Mouse (Mus musculus): ENCODE data around the gene Dmd. TPM values are rescaled to one million over a fixed set of nuclear protein-coding genes. Genes with fewer than 3 reads are reported as not detected.

The Dmd gene
- polyA plus RNA-seq, 1 experiment = 5.6 TPM

GRCm38 (mm10) chrX:84442996-84443395 is 1494.3 kb downstream of the Dmd start:
- no peak overlapping the region for H3K4me3 ChIP-seq (replicated peaks; ENCODE audit: control insufficient read depth, low read depth, low read length)
- no peak overlapping the region for H3K27ac ChIP-seq (ENCODE audit: control insufficient read depth, insufficient read depth, low read depth, low read length, poor library complexity)
- 64% methylated on average over 3 of the region's 3 CpGs for WGBS
- H3K4me1 ChIP-seq (ENCODE audit: control insufficient read depth, insufficient read depth, low read length) = no peaks in the 10 kb centered on the region
- TF ChIP-seq CTCF (IDR thresholded peaks at IDR 0.05; ENCODE audit: control insufficient read depth, insufficient read depth, low read length) (no peak), POLR2A (IDR thresholded peaks at IDR 0.05; ENCODE audit: borderline replicate concordance, control insufficient read depth, low read depth, low read length) (no peak)

GRCm38 (mm10) chrX:84443985-84444384 is 1495.3 kb downstream of the Dmd start:
- Histone ChIP-seq H3K27ac (ENCODE audit: control insufficient read depth, insufficient read depth, low read depth, low read length, poor library complexity) (no peak overlapping the region), H3K4me3 (replicated peaks; ENCODE audit: control insufficient read depth, low read depth, low read length) (no peak overlapping the region), H3K4me1 (ENCODE audit: control insufficient read depth, insufficient read depth, low read length) (no peaks in the 10 kb centered on the region)
- WGBS = 59% methylated on average over 3 of the region's 3 CpGs
- no peak for TF ChIP-seq CTCF (IDR thresholded peaks at IDR 0.05; ENCODE audit: control insufficient read depth, insufficient read depth, low read length)
- TF ChIP-seq POLR2A (IDR thresholded peaks at IDR 0.05; ENCODE audit: borderline replicate concordance, control insufficient read depth, low read depth, low read length) = no peak

- H3K27ac ChIP-seq (ENCODE audit: control insufficient read depth, insufficient read depth, low read depth, low read length, poor library complexity) = no peak overlapping the region
- H3K4me3 ChIP-seq (replicated peaks; ENCODE audit: control insufficient read depth, low read depth, low read length) = no peak overlapping the region
- H3K4me1 ChIP-seq (ENCODE audit: control insufficient read depth, insufficient read depth, low read length) = no peaks in the 10 kb centered on the region
- TF ChIP-seq POLR2A (IDR thresholded peaks at IDR 0.05; ENCODE audit: borderline replicate concordance, control insufficient read depth, low read depth, low read length) (no peak), CTCF (IDR thresholded peaks at IDR 0.05; ENCODE audit: control insufficient read depth, insufficient read depth, low read length) (no peak)
These were observed 1496.0 kb downstream of the Dmd start for GRCm38 (mm10) chrX:84444638-84445037.

GRCm38 (mm10) chrX:84454473-84454872 is 1505.8 kb downstream of the Dmd start:
- Histone ChIP-seq H3K4me3 (replicated peaks; ENCODE audit: control insufficient read depth, low read depth, low read length) (no peak overlapping the region), H3K4me1 (ENCODE audit: control insufficient read depth, insufficient read depth, low read length) (no peaks in the 10 kb centered on the region), H3K27ac (ENCODE audit: control insufficient read depth, insufficient read depth, low read depth, low read length, poor library complexity) (no peak overlapping the region)
- TF ChIP-seq POLR2A (IDR thresholded peaks at IDR 0.05; ENCODE audit: borderline replicate concordance, control insufficient read depth, low read depth, low read length) (no peak), CTCF (IDR thresholded peaks at IDR 0.05; ENCODE audit: control insufficient read depth, insufficient read depth, low read length) (no peak)
- 85% methylated on average over 1 of the region's 1 CpGs for WGBS

- no peak for TF ChIP-seq POLR2A (IDR thresholded peaks at IDR 0.05; ENCODE audit: borderline replicate concordance, control insufficient read depth, low read depth, low read length)
- no peak for TF ChIP-seq CTCF (IDR thresholded peaks at IDR 0.05; ENCODE audit: control insufficient read depth, insufficient read depth, low read length)
- no peak overlapping the region for H3K27ac ChIP-seq (ENCODE audit: control insufficient read depth, insufficient read depth, low read depth, low read length, poor library complexity)
- WGBS = 81% methylated on average over 3 of the region's 3 CpGs
- H3K4me3 ChIP-seq (replicated peaks; ENCODE audit: control insufficient read depth, low read depth, low read length) = no peak overlapping the region
- H3K4me1 ChIP-seq (ENCODE audit: control insufficient read depth, insufficient read depth, low read length) = no peaks in the 10 kb centered on the region
These were observed 1566.1 kb downstream of the Dmd start for GRCm38 (mm10) chrX:84514650-84515366.

GRCm38 (mm10) chrX:84551995-84552394 is 1603.3 kb downstream of the Dmd start:
- H3K4me3 ChIP-seq (replicated peaks; ENCODE audit: control insufficient read depth, low read depth, low read length) = no peak overlapping the region
- no peak overlapping the region for H3K27ac ChIP-seq (ENCODE audit: control insufficient read depth, insufficient read depth, low read depth, low read length, poor library complexity)
- TF ChIP-seq POLR2A (IDR thresholded peaks at IDR 0.05; ENCODE audit: borderline replicate concordance, control insufficient read depth, low read depth, low read length) = no peak
- no peak for TF ChIP-seq CTCF (IDR thresholded peaks at IDR 0.05; ENCODE audit: control insufficient read depth, insufficient read depth, low read length)
- H3K4me1 ChIP-seq (ENCODE audit: control insufficient read depth, insufficient read depth, low read length) = no peaks in the 10 kb centered on the region
- 73% methylated on average over 1 of the region's 1 CpGs for WGBS

GRCm38 (mm10) chrX:84553441-84553840 is 1604.8 kb downstream of the Dmd start:
- TF ChIP-seq POLR2A (IDR thresholded peaks at IDR 0.05; ENCODE audit: borderline replicate concordance, control insufficient read depth, low read depth, low read length) = no peak
- TF ChIP-seq CTCF (IDR thresholded peaks at IDR 0.05; ENCODE audit: control insufficient read depth, insufficient read depth, low read length) = no peak
- H3K4me1 ChIP-seq (ENCODE audit: control insufficient read depth, insufficient read depth, low read length) = no peaks in the 10 kb centered on the region
- H3K4me3 ChIP-seq (replicated peaks; ENCODE audit: control insufficient read depth, low read depth, low read length) = no peak overlapping the region
- no peak overlapping the region for H3K27ac ChIP-seq (ENCODE audit: control insufficient read depth, insufficient read depth, low read depth, low read length, poor library complexity)
- whole genome bisulfite sequencing = 6% methylated on average over 1 of the region's 1 CpGs

GRCm38 (mm10) chrX:84598476-84598875 is 1649.8 kb downstream of the Dmd start:
- TF ChIP-seq CTCF (IDR thresholded peaks at IDR 0.05; ENCODE audit: control insufficient read depth, insufficient read depth, low read length) (no peak), POLR2A (IDR thresholded peaks at IDR 0.05; ENCODE audit: borderline replicate concordance, control insufficient read depth, low read depth, low read length) (no peak)
- H3K4me1 ChIP-seq (ENCODE audit: control insufficient read depth, insufficient read depth, low read length) = no peaks in the 10 kb centered on the region

GRCm38 (mm10) chrX:84640446-84640845 is 1691.8 kb downstream of the Dmd start:
- TF ChIP-seq POLR2A (IDR thresholded peaks at IDR 0.05; ENCODE audit: borderline replicate concordance, control insufficient read depth, low read depth, low read length) (no peak), CTCF (IDR thresholded peaks at IDR 0.05; ENCODE audit: control insufficient read depth, insufficient read depth, low read length) (no peak)
- Histone ChIP-seq H3K4me3 (replicated peaks; ENCODE audit: control insufficient read depth, low read depth, low read length) (no peak overlapping the region), H3K27ac (ENCODE audit: control insufficient read depth, insufficient read depth, low read depth, low read length, poor library complexity) (no peak overlapping the region), H3K4me1 (ENCODE audit: control insufficient read depth, insufficient read depth, low read length) (no peaks in the 10 kb centered on the region)

More at GRCm38 (mm10) chrX:84598476-84598875, 1649.8 kb downstream of the Dmd start:
- no peak overlapping the region for H3K4me3 ChIP-seq (replicated peaks; ENCODE audit: control insufficient read depth, low read depth, low read length)
- H3K27ac ChIP-seq (ENCODE audit: control insufficient read depth, insufficient read depth, low read depth, low read length, poor library complexity) = no peak overlapping the region

Measured in bone marrow, adult 2 months (tissue).